Mouse (Mus musculus) bone marrow, adult 2 months (tissue): Measurements from ENCODE around the gene Rgs3.

ENCODE experiments used
- CTCF ChIP-seq: fragments of 200-500 bp; IDR thresholded peaks from 2 replicates; pipeline ENCODE4 v1.5.1; 2011; ENCODE audit warnings: low read length, control low read depth; ENCODE audit not compliant: control insufficient read depth, insufficient read depth
- POLR2A ChIP-seq: fragments of 200-500 bp; IDR thresholded peaks from 2 replicates; pipeline ENCODE4 v1.6.1; 2011; ENCODE audit warnings: low read depth, mild to moderate bottlenecking, control low read depth, low read length, borderline replicate concordance; ENCODE audit not compliant: control insufficient read depth

- TF ChIP-seq CTCF = no peak
- no peak for TF ChIP-seq POLR2A
These were observed 94.4 kb downstream of the Rgs3 start for GRCm38 (mm10) chr4:62653922-62654661.
